Mouse (Mus musculus): Measurements from ENCODE around the gene Sox18.

The Sox18 gene

DNA sequence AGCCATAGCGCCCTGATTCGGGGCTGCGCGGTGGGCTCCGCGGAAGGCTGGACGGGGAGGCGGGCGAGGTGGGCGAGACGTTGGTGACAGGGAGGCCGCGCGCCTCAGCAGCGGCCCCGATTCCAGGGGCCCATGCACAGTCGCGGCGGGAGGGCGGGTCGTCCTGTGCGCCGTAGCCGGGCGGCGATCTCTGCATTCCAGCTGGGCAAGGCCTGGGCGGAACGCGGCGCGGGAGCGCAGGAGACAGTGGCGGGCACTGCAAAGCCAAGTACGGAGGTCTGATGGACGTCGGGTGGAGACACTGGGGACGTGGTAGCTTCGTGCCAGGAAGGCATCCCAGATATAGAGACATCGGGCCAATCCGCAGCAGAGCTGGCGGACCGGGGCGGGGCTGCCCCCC, at the start of gene Sox18:
Sox18 (minus strand) TSS at position 315 of the 400 bp plus-strand sequence.
- no peak for DNase-seq (ENCODE audit: low spot score in 2 of 2)

DNA sequence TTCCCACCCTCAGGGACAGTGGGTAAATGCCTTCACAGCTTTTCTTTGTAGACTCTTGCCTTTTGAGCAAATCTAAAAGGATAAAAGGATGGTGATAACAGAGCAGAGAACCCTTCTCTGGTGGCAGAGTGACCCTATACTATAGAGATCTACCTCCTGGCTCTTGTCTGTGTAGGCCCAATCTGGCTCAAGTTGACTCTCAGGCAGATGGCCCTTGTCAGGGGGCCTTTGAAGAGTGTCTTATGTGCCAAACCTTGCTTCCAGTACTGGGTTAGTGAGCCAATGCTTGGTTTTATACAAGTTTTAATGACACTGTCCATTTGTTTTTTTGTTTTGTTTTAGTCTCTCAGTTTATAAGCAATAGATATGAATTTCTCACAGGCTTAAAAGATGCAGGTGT, 49.8 kb upstream of the Sox18 start:
- DNase-seq (ENCODE audit: low spot score in 2 of 2) = no peak

DNA sequence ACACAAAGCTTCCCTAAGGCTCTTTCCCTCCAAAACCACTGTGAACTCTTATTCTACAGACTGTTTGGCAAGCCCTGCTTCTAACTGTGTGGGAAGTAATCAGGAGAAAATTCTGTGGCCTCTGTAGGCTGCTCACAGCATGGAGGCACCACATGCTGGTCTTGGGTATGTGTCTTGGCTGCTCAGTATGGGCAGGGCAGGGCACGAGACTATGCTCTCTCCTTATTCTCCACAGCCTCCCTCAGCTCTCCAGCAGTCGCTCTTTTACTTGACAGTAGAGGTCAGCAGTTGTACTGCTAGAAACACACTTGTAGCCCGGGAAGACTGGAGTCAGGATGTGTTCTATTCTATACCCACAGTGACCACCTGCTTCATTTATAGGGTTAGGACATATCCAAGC, 48.6 kb upstream of the Sox18 start:
- no peak for DNase-seq (ENCODE audit: low spot score in 2 of 2)

DNA sequence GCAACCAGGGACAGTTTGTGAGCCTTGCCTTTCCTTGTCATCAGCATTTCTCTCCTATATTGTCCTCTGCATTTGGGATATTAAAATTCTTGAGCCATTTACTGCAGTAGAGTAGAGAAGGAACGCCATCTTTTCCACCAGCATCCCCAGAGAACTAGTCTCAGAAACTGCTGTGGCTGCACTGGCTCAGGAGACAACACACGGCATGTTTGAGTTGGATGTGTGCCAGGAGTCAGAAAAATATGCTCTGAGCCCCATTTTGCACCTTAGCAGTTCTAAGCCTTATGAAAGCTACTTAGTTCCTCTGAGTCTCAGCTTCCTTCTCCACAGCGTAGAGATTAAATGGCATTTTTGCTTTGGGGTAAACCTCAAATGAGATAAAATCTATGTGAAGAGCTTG, 45.6 kb upstream of the Sox18 start:
- DNase-seq (ENCODE audit: low spot score in 2 of 2) = no peak

DNA sequence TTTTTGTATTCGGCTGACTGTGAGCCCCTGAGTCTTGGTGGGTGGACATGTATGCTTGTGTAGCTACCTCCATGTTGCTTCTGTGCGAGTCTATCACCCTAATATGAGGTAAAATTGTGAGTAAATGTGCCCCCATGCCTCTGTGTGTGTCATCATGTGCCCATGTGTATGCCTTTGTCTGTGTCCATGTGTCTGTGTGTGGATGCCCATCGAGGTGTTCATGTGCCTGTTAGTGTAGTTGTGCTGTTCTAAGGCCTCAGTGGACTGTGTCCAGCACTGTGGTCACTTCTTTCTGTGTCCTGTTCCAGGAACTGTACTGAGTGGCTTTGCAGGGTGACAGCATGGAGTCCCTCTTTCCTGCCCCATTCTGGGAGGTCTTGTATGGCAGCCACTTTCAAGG, 43.9 kb upstream of the Sox18 start:
- DNase-seq (ENCODE audit: low spot score in 2 of 2) = no peak

DNA sequence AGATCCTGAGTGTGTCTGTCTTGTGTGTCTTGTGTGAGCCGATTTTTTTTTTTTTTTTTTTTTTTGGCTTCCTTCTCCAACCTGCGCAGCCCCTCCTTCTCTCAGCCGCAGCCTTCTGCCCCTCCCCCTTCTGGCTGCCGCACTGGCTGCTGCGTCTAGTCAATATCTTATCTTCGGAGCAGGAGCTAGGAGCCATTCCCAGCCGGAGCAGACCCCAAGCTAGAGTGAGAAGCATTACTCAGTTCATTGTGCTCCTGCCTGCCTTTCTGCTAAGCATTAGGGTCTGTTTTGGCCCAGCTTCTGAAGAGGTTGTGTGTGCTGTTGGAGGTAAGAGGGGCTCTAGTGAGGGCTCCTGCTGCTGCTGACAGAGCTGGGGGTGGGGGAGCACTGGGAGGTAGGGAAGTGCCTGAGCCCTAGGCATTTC, 43.5 kb upstream of the Sox18 start, which contains the start of gene Oprl1:
Oprl1 (plus strand) TSS at position 114 of the 424 bp plus-strand sequence.
- DNase-seq (ENCODE audit: low spot score in 2 of 2) = no peak

DNA sequence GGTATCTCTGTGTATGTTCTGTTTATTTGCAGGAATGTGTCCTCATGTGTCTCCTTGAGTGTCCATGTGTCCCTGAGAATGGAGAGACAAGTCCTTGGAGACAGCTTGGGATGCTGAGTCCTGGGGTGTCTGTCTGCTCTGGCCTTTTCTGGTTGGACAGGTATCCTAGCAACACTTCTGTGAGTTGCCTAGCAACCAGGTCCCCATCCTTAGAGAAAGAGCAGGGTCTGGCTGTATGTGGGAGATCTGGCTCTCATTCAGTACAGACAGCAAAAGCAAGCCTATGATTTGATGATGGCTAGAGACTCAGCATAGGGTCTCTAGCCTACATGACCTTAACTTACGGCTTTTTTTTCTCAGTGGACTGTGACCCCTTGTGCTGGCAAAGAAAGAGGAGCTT, 42.3 kb upstream of the Sox18 start:
- DNase-seq (ENCODE audit: low spot score in 2 of 2) = no peak

DNA sequence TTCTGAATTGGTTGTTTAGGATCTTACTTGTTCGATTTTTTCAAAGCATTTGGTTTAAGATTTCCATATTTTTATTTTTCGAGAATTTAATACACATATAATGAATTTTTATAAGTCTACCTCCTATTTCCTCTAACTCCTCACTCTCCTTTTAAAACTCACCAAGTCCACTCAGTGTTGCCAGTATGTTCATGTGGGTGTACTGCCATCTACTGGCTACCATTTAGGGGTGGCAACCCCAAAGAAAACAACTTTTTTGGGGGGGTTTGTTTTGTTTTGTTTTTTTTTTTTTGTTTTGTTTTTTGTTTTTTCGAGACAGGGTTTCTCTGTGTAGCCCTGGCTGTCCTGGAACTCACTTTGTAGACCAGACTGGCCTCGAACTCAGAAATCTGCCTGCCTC, 35.2 kb upstream of the Sox18 start:
- no peak for DNase-seq (ENCODE audit: low spot score in 2 of 2)

DNA sequence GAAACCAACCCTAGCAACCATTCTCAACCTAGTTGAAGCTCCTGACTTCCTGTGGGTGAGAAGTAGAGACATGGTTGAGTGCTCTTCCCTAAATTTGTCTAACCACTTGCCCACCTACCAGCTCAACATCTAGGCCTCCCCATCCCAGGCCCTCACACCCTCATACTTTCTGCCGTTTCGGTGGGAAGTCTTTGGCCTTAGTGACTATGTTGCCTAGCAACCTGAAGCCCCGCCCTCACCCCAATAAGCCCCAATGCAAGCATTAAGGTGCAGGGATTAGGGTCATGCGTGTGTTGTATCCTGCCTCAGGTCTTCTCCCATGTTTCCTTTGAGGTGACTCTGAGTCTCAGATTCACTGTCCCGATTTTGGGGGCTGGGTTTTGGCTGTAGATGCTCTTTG, 26.8 kb upstream of the Sox18 start, which contains the start of gene Lkaaear1:
Lkaaear1 (minus strand) TSS at position 202 of the 400 bp plus-strand sequence.
- no peak for DNase-seq (ENCODE audit: low spot score in 2 of 2)

DNA sequence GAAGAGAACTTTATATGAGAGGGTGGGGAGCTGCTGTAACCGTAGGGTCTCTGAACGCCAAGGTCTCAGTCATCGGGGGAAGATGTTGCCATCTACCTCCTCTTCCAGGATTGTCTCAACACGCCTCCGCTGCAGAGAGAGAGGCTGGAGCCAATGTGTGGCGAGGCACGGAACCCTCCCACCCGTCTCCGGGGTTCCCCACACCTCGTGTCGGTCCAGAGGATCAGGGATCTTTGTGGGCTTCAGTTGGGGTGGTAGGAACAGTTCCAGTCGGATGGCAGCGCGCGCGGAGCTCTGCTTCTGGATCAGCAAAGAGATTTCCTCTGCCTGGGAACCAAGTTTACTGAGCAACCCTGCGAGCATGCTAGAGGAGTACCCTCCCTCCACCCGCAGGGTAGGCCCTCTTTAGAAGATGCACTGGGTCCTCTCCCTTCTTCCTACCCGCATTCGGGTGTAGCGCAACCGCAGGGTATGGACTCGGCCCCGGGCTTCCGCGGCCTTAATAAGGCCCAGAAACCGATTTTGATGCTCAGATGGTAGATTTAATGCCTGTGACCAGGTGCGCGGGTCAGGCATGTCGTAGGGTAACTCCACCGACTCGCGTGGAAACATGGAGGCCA, 25.5 kb upstream of the Sox18 start:
- no peak for DNase-seq (ENCODE audit: low spot score in 2 of 2)

DNA sequence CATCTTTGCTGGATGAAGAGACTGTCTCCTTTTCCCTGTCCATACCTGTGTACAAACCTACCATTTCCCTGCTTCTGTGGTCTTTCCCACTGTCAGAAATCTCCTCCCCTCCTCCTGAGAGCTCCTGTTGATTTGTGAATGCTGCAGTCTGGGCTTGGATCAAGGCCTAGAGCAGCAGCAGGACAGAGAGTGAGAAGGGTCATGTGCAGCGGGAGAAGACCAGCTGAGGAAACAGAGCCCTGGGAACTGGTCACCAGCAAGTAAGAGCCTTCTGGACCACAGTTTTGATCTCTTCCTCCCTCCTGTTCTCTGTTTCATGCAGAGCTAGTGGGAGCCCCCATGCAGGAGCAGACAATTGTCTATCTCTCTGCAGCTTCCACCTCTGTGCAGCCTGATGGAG, 24.3 kb upstream of the Sox18 start:
- peak in 1 of 2 experiments; percentile 6 for DNase-seq (ENCODE audit: low spot score in 2 of 2)

DNA sequence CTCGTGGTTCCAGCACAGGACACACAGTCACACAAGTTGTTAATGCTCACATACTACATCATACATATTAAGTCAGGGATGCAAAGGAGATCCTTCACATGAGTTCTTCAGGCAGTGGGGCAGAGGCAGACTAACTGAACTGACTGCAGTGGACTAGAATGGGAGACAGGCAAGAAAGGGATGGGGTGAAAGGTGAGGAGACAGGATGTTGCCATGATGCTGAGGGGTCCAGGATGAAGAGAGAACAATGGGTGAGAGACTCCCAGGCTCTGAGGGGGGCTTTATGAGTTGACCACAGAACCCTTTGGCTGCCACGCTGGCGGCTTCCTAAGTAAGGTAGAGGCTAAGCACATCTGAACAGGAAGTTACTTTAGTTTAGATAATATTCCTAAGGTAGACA, 23.1 kb upstream of the Sox18 start:
- DNase-seq (ENCODE audit: low spot score in 2 of 2) = no peak

DNA sequence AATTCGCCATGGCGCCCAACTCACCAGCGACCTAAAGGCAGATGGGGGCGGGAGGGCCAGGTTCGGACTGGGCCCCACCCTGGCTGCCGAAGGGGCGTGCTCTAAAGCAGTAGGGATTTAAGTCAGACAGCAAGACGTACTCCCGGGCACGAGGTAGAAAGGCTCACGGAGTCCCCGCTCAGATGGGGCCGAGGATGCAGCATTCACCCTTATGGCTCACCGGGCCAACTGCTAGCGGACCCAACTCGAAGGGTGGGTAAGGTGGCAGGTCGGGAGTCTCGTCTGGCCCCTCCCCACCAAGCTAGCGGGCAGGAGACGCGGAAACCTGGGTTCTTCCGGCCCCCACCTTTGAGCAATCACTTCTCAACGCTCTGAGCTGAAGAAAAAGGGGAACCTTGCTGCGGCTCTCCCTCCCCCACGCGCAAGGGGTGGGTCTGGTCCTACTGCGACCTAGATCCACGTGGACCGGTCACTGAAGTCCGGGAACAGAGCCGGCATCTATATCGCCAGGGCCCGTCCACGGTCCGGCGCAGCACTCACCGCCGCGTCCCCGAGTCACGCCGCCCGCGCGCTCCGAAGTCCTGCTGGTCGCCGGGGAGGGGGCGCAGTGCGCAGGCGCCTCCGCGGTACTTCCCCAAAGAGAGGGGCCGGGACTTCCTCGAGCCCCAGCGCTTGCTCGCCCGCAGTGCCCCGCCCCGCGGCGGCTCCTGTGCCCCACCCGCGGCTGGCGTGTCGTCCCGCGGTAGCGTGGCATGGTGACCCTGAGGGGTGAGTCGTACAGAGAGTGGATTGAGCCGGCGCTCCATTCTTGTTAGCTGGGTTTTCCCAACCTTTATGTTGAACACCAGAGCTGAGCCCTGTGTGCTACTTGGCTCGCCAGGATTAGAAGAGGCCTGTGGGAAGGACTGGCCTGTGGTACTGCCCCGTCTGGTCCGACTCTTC, 22.2 kb upstream of the Sox18 start, which contains the start of gene Rgs19:
Rgs19 (minus strand) TSS at position 639 of the 942 bp plus-strand sequence.
- DNase-seq (ENCODE audit: low spot score in 2 of 2) = peak; percentile 67 to 83

DNA sequence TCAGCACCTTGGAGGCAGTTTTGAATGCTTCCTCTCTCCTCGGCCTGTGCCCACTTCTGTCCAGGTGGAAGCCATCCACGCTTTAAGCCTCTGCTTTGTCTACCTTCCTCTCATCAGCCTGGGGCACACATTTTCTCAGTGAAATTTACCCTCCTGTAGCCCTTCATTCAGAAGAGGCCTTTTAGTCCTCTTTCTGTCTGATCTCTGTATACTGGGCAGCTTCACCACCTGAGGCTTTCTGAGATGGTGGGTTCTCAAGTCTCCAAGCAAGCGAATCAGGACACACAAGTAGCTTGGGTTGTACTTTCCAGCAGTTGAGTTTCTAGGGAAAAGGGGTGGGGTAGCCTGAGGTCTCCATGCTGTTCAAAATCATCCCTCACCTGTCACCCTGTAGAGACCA, 20.9 kb upstream of the Sox18 start:
- DNase-seq (ENCODE audit: low spot score in 2 of 2) = peak in 1 of 2 experiments; percentile 8

DNA sequence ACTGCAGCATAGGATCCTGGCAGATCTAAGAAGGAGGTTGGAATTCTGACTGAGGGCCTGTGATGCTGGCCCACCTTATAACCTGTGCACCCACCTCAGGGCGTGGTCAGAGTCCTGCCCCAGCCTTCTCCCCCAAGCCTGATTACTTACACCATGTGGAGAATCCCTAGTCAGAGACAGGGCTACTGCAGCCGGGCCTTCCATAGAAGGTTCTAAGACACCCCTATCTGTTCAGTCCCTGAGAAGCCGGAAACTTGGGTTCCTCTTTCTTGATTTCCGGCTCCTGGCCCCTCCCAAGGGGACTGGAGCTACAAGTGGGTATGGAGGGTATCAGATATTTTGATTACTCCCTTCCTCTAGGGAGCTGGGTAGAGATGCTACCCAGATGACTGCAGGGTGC, 20.1 kb upstream of the Sox18 start:
- peak in 1 of 2 experiments; percentile 44 for DNase-seq (ENCODE audit: low spot score in 2 of 2)

DNA sequence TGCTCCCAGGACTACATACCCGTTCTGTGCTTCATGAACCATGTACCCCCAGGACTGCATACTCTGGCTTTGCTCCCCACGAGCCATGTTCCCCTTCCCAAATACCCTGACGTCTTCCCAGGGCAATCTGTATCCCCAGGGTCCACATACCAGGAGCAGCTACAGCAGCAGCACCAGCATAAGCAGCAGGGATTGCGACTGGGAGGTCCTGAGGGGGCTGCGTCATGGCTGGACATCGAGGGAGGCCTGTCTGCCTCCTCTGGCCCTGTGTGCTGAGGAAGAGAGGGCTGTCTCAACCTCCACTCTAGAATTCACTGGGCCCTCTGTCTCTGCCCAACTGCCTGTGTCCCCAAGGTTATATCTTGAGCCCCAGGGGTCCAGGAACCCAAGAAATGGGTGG, 19.6 kb upstream of the Sox18 start:
- DNase-seq (ENCODE audit: low spot score in 2 of 2) = no peak

DNA sequence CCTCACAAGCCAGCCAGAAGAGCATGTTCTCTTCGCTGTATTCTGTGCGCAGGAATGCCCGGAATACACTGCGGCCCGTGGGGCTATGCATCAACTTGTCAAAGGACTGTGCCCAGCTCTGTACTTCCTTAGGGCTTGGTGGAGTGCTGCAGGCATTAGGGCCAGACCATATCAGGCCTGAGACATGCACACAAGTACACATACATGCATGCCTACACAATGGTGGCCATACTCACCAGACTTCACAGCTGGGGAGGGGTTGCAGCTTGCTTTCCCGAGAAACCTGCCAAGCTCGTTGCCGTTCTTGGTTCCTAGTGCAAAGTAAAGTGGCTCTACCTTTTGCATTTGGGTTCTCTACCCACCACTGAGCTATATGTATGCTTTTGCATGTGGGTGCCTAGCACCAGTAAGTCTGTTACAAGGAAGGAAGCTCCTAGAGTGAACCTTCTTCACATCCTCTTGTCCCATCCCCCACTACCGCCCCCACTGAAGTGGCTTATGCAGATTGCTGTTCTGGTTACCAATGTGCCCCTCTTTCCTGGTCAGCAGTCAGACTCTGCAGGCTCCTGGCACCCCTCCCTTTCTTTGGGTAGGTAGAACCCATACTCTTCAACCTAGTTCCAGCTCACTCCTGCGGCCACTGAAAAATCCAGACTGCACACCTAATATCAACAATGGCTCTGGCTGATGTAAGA, 18.2 kb upstream of the Sox18 start:
- no peak for DNase-seq (ENCODE audit: low spot score in 2 of 2)

DNA sequence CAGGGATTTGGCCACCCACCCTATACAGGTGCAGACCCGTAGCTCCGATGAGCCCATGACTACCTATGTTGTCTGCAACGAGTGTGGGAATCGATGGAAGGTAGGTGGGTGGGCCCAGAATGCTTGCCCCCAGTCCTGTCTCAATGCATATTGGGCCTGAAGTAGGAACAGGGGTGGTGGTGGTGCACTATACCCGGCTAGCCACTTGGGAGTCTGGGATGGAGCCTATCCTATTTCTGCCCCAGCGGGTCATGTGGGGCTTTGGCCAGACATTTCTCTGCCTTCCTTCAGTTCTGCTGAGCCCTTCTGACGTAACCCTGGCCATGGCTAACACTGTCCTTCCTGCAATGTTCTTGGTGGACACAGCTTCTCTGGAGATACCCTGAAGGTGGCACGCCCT, 16.1 kb upstream of the Sox18 start:
- DNase-seq (ENCODE audit: low spot score in 2 of 2) = peak in 1 of 2 experiments; percentile 11

DNA sequence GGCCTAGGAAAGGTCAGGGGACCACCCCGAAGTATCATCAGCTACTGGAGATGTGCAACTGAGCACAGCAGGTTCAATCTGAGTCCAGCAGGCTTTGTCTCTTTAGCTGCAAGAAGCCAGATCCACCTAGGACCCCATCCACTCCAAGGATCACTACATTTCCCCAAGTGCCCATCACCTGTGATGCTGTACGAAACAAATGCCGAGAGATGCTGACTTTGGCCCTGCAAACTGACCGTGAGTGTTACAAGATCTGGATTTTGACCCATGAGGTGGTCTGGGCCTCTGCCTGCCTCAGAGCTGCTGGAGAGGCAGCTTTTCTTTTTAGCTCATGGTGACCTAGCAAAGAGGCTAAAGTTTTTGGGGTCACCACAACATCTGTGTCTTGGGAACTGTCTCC, 14.2 kb upstream of the Sox18 start:
- no peak for DNase-seq (ENCODE audit: low spot score in 2 of 2)

DNA sequence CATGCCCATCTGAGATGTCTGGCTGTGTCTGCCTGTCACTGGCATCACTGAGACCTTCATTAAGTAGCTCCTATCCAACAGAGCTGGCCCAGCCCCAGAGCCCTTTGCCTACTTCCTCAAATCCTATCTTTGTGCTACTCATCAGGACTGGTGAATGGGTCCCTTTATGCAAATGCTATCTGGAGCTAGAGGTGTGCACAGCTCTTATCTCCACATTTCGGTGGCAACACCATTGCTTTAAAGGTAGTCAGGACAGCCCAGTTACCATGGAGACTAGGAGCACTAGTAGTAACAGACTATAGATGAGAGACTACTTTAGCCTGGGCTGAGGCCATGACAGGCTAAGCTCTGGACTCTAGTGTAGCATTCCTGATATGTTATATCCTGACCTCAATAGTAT, 13.3 kb upstream of the Sox18 start:
- no peak for DNase-seq (ENCODE audit: low spot score in 2 of 2)

DNA sequence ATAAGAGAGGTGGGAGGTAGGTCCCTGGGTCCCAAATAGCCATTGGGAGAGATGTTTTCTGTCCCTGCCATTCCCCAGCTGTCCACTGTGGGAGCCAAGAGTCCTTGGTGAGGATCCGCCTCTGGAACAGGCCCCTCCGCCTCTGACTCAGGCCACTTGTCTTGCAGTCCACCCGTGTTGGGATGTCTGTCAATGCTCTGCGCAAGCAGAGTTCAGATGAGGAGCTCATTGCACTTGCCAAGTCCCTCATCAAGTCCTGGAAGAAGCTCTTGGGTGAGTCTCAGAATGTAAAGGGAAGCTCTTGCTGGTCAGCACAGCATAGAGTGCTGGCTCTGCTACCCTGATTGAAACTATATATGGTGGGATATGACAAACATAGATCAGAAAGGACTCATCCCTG, 11.9 kb upstream of the Sox18 start:
- DNase-seq (ENCODE audit: low spot score in 2 of 2) = no peak

DNA sequence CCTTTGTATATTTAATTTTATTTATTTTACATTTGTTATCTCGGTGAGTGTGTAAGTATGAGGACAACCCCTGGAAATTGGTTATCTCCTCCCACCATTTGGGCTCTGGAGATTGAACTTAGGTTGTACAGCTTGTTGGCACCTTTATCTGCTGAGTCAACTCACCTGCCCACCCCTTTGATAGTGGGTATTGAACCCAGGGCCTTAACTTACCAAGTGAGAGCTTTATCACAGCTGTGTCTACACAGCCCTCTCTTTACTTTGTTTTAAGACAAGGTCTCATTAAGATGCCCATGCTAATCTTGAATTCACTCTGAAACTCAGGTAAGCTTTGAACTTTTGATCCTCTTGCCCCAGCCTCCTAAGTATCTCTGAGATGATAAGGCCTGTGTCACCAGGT, 10.5 kb upstream of the Sox18 start:
- DNase-seq (ENCODE audit: low spot score in 2 of 2) = no peak

All from spleen, postnatal 10 days (tissue).